Mouse (Mus musculus): Measurements from ENCODE around the gene Cpa1.
A peak's percentile ranks its signal among the peaks of the same experiment; 100 is the strongest.

The Cpa1 gene

GRCm38 (mm10) chr6:30694209-30694608, 55.2 kb downstream of the Cpa1 start:
- H3K9me3 ChIP-seq (ENCODE audit: low read length) = no peaks in the 10 kb centered on the region
- TF ChIP-seq POU5F1 (IDR thresholded peaks at IDR 0.05; ENCODE audit: borderline replicate concordance, low read length) (no peak), CTCF (conservative IDR thresholded peaks at IDR 0.05; ENCODE audit: low read length) (no peak), NANOG (IDR thresholded peaks at IDR 0.05; ENCODE audit: borderline replicate concordance, low read length) (no peak)
- peak overlapping the region; percentile 42; the same call in 1 of the 2 replicates for H3K4me3 ChIP-seq (replicated peaks; ENCODE audit: low read length)
- H3K36me3 ChIP-seq (ENCODE audit: insufficient read depth, low read length) = no peaks in the 10 kb centered on the region
- no peaks in the 10 kb centered on the region for H3K27me3 ChIP-seq (ENCODE audit: insufficient read depth, low read length)
- H3K4me1 ChIP-seq (replicated peaks; ENCODE audit: low read depth, low read length) = peaks cover 13% of the 10 kb centered on the region

Data from E14TG2a.4 (cell line).